Mouse (Mus musculus): Measurements from ENCODE around the gene Lat2. TPM values are rescaled to one million over a fixed set of nuclear protein-coding genes. Genes with fewer than 3 reads are reported as not detected.
"Not testable (repeated sequence)": the region's sequence is repeated elsewhere in the genome, so short reads cannot be mapped to it uniquely, and the experiment has no call there.

Lat2 gene
- 1 to 10 TPM; 3.0 to 3.3 TPM for total RNA-seq (2021)
- long read RNA-seq, experiment 1, partial matches to known transcripts = 0 of 1 reads
- long read RNA-seq, experiment 1, other reads (novel, unspliced or antisense) = 0 of 1 reads
- long read RNA-seq, experiment 2, partial matches to known transcripts = 0 of 1 reads
- long read RNA-seq, experiment 2, other reads (novel, unspliced or antisense) = 0 of 1 reads

DNA sequence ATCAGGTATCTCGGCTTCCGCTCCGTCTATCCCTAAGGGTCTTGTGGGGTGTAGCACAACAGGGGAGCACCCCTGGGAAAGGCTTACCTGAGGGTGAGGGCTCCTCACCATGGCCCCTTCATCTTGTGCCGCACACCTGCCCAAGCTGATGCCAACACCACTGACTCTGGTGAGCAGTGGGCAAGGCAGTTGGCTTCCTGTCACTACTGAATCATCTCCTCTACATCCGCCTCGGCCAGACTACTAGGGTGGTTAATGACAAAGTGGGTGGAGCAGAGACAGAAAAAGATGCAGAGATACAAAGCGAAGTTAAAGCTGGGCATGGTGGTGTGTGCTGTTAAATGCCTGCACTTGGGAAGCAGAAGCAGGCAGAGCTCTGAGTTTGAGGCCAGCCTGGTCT, at the start of gene Lat2:
Gene Lat2, minus strand, starts transcription at position 224 of the 400 bp plus-strand sequence.
- DNase-seq = no peak
- intact Hi-C loops (cut with DNase I) = loop anchor here (5.0 kb wide), 1 partner anchor 87 kb away; no protein-coding TSS in a partner anchor

DNA sequence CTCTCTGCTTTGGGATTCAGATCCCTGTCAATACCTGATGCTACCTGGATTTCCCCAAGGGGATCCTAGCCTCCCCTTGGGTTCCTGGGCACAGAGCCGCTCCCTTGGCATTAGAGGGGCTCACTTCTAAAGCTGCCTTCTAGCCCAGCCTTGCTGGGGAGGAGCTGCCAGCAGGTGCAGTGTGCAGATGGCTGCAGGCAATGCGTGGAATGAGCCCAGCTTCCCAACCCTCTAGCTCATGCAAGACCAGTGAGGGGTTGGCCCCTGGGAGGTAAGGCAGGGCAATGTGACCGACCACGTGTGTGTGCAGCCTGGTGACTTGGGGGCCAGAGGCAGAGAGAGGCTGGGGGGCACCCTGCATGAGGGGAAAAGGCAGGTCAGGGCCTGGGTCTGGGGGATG, 41.9 kb upstream of the Lat2 start:
- intact Hi-C loops (cut with DNase I) = no loop called here

DNA sequence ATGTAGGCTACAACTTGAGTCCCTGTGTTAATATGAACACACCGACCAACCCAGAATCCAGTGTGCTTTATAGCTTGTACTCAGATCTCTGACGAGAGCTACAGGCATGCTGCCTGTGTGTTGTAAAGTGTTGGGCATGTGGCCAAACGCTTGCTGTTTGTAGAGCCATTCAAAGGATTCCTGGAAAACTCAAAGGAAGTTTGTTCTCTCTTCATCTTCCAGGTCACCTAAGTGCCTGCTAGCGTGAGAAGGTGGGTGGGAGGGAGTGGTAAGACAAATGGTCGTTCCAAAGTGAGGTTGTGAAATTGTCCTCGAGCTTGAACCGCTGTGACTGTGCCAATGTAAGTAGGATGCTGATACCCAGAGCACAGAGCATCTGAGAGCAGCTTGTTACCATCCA, 37.2 kb upstream of the Lat2 start:
- peak in 1 of 2 experiments; percentile 34 for DNase-seq
- intact Hi-C loops (cut with DNase I) = loop anchor here (5.0 kb wide), 1 partner anchor 250 kb away; no protein-coding TSS in a partner anchor

More for the DNA sequence above, 41.9 kb upstream of the Lat2 start:
- DNase-seq = no peak

GRCm38 (mm10) chr5:134650926-134651325, 36.1 kb upstream of the Lat2 start:
- DNase-seq = peak; percentile 62 to 73
- intact Hi-C loops (cut with DNase I) = loop anchor here (5.0 kb wide), 1 partner anchor 251 kb away; no protein-coding TSS in a partner anchor

GRCm38 (mm10) chr5:134648976-134649375, 34.2 kb upstream of the Lat2 start:
- peak in 1 of 2 experiments; percentile 20 for DNase-seq

DNA sequence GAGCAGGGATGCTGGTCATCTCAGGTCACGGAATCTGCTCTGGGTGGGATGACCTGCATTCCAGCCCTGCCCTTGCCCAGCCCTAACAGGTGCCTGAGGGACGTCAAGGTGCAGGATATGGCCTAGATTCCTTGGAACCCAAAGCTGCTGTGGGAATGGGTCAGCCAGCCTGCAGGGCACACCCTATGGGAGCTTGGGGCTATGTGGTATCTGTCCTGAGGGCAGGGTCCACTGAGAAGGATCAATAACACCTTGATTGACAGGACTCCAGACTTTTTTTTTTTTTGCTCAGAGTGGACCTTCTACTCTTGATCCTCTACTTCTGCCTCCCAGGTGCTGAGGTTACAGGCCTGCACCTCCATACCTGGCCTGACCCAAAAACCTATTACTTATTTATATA, 32.6 kb upstream of the Lat2 start:
- no peak for DNase-seq
- intact Hi-C loops (cut with DNase I) = no loop called here

More at GRCm38 (mm10) chr5:134648976-134649375, 34.2 kb upstream of the Lat2 start:
- intact Hi-C loops (cut with DNase I) = not testable (repeated sequence)

DNA sequence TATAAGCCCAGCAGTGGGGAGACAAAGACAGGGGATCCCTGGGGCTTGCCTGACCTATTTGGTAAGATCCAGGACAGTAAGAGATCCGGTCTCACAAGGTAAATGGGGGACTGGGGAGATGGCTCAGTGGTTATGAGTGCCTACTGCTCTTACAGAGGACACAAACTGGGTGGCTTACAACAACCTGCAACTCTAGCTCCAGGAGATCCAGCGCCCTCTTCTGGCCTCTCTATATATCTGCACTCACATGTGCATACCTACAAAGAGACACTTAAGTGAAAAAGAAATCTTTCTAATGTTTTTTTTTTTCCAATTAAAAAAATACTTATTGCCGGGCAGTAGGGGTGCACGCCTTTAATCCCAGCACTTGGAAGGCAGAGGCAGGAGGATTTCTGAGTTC, 31.6 kb upstream of the Lat2 start:
- no peak for DNase-seq
- intact Hi-C loops (cut with DNase I) = no loop called here

- intact Hi-C loops (cut with DNase I) = no loop called here
- DNase-seq = peak; percentile 33 to 35
These were observed 29.9 kb upstream of the Lat2 start for GRCm38 (mm10) chr5:134644643-134645118.

GRCm38 (mm10) chr5:134644121-134644520, 29.3 kb upstream of the Lat2 start:
- intact Hi-C loops (cut with DNase I) = no loop called here
- DNase-seq = no peak

GRCm38 (mm10) chr5:134640371-134640770, 25.5 kb upstream of the Lat2 start:
- DNase-seq = no peak
- intact Hi-C loops (cut with DNase I) = no loop called here

GRCm38 (mm10) chr5:134639269-134639682, 24.5 kb upstream of the Lat2 start, which contains the start of gene Eif4h:
Gene Eif4h (minus strand): TSS chr5:134639490.
- DNase-seq = peak; percentile 99
- intact Hi-C loops (cut with DNase I) = loop anchor here (5.0 kb wide), 1 partner anchor 48 kb away; the partner anchor contains the start of gene Limk1

DNA sequence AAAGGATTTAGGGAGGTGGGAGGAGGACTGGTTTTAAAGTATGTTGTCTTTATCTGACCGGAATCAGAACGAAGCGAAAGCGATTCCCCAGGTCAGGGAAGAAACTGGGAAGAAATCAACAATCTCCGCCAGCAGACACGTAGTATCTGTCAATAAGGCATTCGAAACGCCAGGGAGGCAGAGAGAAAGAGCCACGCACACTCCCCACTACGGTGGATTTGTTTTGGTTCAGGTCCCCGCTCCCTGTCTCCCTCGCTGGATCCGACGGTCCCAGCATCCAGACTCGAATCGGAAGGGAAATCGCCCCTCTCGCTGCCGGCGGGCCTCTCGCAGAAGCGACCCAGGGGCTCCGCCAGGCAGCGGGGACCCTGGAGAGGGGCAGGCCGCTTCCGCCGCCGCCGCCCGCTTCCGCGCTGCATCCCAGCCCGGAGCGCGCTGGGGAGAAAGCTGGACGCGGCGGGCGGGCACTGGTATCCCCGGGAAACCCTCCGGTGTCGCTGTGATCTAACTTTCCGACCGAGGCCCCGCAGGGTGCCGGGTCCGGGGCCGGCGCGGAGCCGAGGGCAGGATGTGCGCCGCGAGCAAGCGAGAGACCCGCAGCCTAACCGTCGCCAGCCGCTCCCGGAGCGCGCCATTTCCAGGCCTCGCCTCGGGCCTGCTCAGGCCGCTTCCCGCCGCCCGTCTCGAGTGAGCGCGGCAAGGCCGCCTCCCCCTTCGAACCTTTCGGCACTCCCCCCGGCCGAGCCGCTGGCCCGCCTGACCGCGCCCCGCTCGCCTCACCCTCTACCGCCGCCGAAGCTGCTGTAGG, 23.8 kb upstream of the Lat2 start:
- no peak for DNase-seq
- intact Hi-C loops (cut with DNase I) = loop anchor here (5.0 kb wide), 1 partner anchor 49 kb away; the partner anchor contains the start of gene Limk1

DNA sequence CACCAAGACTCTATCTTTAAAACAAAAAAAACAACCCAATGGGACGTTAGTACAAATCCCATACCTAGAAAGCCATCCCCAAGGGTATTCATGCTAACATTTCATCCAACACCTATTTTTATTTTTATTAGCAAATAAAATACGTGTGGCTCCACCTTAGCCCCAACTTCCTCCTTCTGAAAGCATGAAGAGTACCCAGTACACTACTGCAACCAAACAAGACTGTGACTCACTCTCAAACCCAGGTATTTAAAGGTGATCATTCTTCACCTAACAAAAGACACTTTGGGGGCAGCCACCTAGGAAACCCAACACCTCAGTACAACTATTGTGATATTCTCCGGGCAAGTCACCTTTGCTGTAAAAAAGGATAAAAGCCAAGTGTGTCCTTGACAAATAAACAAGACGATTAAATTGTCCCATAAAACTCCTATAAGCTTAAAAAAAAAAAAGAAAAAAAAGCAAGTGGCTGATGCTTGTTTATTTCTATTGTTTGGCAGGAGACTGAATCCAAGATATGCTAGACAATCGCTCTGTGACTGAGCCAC, 23.1 kb upstream of the Lat2 start:
- intact Hi-C loops (cut with DNase I) = loop anchor here (5.0 kb wide), 1 partner anchor 49 kb away; the partner anchor contains the start of gene Limk1
- no peak for DNase-seq

GRCm38 (mm10) chr5:134632841-134633240, 18.0 kb upstream of the Lat2 start:
- DNase-seq = no peak
- intact Hi-C loops (cut with DNase I) = no loop called here

- DNase-seq = no peak
- intact Hi-C loops (cut with DNase I) = no loop called here
These were observed 16.0 kb upstream of the Lat2 start for GRCm38 (mm10) chr5:134630835-134631234.

DNA sequence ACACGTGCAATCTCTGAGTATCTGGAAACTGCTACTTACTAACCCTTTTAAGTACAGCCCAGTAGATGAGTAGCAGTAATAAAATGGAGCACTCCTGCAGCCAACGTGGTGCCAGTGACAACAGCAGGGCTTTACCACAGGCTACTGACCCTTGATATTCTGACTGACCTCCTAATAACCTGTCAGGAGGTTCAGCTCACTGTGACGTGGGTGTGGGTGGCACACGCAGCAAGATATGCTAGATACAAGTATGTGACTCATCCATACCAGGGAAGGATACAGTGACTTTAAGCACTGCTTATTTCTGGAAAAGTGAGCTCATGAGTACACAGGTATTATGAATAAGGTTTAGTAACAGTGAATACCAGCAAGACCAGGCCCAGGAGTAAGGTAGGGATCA, 14.7 kb upstream of the Lat2 start:
- intact Hi-C loops (cut with DNase I) = no loop called here
- DNase-seq = no peak

DNA sequence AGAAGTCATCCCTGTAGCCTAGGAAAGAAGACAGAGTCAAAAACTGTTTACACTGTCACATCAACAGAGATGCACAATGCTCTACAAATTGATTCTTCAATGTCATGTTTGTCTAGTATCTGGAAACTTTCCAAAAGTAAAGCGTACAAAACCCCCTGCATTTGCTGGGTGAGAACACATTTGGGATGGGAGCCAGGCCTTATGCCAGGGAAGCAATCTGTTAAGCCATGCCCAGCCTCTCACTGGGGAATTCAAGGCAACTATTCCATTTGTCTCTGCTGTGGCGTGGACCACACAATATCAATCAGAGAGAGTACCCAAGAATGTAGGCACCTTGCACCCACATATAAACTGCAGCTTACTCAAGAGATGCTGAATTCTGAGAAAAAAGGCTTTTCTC, 7.2 kb upstream of the Lat2 start:
- DNase-seq = no peak
- intact Hi-C loops (cut with DNase I) = no loop called here

DNA sequence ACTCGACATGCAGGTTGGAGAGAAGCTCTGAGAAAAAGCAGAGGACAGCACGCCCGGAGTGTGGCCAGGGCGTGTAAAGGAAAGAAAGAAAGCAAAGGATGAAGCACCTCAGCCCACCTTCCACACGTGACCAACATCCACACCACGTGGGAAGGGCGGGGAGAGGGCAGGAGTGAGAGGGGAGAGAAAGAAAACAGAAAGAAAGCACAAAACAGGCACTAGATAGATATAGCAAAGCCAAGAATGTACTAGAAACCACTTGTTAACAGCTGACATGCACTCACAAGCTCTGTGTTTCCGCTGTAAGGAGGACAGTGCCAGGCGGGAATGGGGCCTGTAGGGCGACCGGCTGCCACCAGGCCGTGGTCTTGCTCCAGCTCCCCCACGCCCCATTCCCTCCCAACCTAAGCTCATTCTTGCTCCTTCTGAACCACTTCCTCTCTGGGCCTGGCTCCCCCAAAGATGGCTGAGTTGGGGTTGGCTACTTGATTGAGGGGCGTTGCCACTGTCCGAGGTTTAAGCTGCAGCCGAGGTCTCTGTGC, 6.3 kb upstream of the Lat2 start:
- intact Hi-C loops (cut with DNase I) = no loop called here
- DNase-seq = no peak

GRCm38 (mm10) chr5:134620457-134620856, 5.6 kb upstream of the Lat2 start:
- peak in 1 of 2 experiments; percentile 17 for DNase-seq
- intact Hi-C loops (cut with DNase I) = no loop called here

- intact Hi-C loops (cut with DNase I) = loop anchor here (2.0 to 5.0 kb wide), 2 partner anchors 85 to 122 kb away; no protein-coding TSS in a partner anchor
- peak; percentile 77 to 84 for DNase-seq
These were observed 2.2 kb upstream of the Lat2 start for GRCm38 (mm10) chr5:134617071-134617470.

All from heart, postnatal 14 days (tissue).